Mouse (Mus musculus): ENCODE measurements around the gene Heatr5a.

Gene Heatr5a

GRCm38 (mm10) chr12:51972269-51973065, 1.3 kb upstream of the Heatr5a start:
- peak; percentile 22 for DNase-seq (ENCODE audit: low spot score)

- DNase-seq (ENCODE audit: low spot score): peak; percentile 15
Observed at GRCm38 (mm10) chr12:51970352-51971069, 610 bp downstream of the Heatr5a start.

GRCm38 (mm10) chr12:51969876-51970275, 1.2 kb downstream of the Heatr5a start:
- no peak for DNase-seq (ENCODE audit: low spot score)

- no peak for DNase-seq (ENCODE audit: low spot score)
Observed at GRCm38 (mm10) chr12:51969092-51969491, 2.0 kb downstream of the Heatr5a start.

- DNase-seq (ENCODE audit: low spot score): peak; percentile 35
Observed at GRCm38 (mm10) chr12:51967915-51968595, 3.1 kb downstream of the Heatr5a start.

- DNase-seq (ENCODE audit: low spot score): peak; percentile 75
Observed at GRCm38 (mm10) chr12:51957626-51958025, 13.5 kb downstream of the Heatr5a start.

- no peak for DNase-seq (ENCODE audit: low spot score)
Observed at GRCm38 (mm10) chr12:51952309-51952708, 18.8 kb downstream of the Heatr5a start.

- peak; percentile 68 for DNase-seq (ENCODE audit: low spot score)
Observed at GRCm38 (mm10) chr12:51947498-51947945, 23.6 kb downstream of the Heatr5a start.

- DNase-seq (ENCODE audit: low spot score): no peak
Observed at GRCm38 (mm10) chr12:51945331-51945730, 25.8 kb downstream of the Heatr5a start.

GRCm38 (mm10) chr12:51939848-51940247, 31.3 kb downstream of the Heatr5a start:
- DNase-seq (ENCODE audit: low spot score): no peak

GRCm38 (mm10) chr12:51937938-51938337, 33.2 kb downstream of the Heatr5a start:
- no peak for DNase-seq (ENCODE audit: low spot score)

GRCm38 (mm10) chr12:51929630-51930029, 41.5 kb downstream of the Heatr5a start:
- DNase-seq (ENCODE audit: low spot score): no peak

- no peak for DNase-seq (ENCODE audit: low spot score)
Observed at GRCm38 (mm10) chr12:51917191-51917590, 53.9 kb downstream of the Heatr5a start.

- no peak for DNase-seq (ENCODE audit: low spot score)
Observed at GRCm38 (mm10) chr12:51914903-51915670, 56.0 kb downstream of the Heatr5a start.

- no peak for DNase-seq (ENCODE audit: low spot score)
Observed at GRCm38 (mm10) chr12:51909202-51909601, 61.9 kb downstream of the Heatr5a start.

GRCm38 (mm10) chr12:51907543-51907942, 63.6 kb downstream of the Heatr5a start:
- no peak for DNase-seq (ENCODE audit: low spot score)

GRCm38 (mm10) chr12:51900551-51900950, 70.6 kb downstream of the Heatr5a start:
- no peak for DNase-seq (ENCODE audit: low spot score)

- DNase-seq (ENCODE audit: low spot score): no peak
Observed at GRCm38 (mm10) chr12:51896901-51897300, 74.2 kb downstream of the Heatr5a start.

GRCm38 (mm10) chr12:51888609-51889008, 82.5 kb downstream of the Heatr5a start:
- no peak for DNase-seq (ENCODE audit: low spot score)

GRCm38 (mm10) chr12:51887301-51888290, 83.5 kb downstream of the Heatr5a start:
- no peak for DNase-seq (ENCODE audit: low spot score)

- no peak for DNase-seq (ENCODE audit: low spot score)
Observed at GRCm38 (mm10) chr12:51886369-51886768, 84.8 kb downstream of the Heatr5a start.
